25 mouse cellular contexts compared by ENCODE assay signal in the genomic region with DNA sequence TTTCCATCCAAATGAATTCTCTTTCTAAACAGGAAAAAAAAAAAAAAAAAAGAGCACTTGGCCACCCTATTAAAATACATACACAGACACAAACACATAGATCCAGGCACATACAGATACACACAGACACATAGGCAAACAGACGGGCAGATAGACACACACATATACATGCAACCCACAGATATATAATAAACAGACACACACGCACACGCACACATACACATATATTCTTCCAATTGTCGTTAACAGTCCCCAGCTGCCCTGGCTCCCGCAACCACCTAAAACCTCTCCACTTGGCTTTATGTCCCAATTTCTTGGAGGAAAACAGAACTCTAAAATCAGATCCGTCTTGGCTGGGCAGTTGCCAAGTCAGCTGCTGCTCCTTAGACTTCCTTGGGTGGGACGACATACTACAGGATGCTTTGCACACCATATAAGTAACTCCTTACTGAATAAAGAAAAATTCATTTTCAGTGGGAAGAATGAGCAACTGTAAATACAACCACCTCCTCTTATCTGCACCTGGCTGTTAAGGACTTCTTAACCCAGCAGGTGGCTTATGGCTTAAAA.
DNase-seq lines count a peak whose midpoint lies in the region; ATAC-seq lines count a peak whose summit lies in the region.
"Had no signal": no experiment of that assay in that cellular context is flagged by ENCODE, and none has a peak within 500 bp of the region (broad histone marks: within the 10 kb centered on the region; RNA-seq: fewer than 3 reads in every experiment).

No protein-coding gene starts in this region.

- no peak overlapping the region for H3K4me2 ChIP-seq in forebrain, embryonic 14.5 days (ENCODE audit: low read length)
- no peak overlapping the region for H3K4me2 ChIP-seq in forebrain, embryonic 11.5 days (ENCODE audit: low read depth, low read length, severe bottlenecking)
- H3K4me2 ChIP-seq: heart, embryonic 15.5 days; liver, embryonic 12.5 days; midbrain, embryonic 11.5 days had no signal

- no peak; the same call in 1 of the 2 replicates for ATAC-seq in forebrain, embryonic 14.5 days
- no peak for ATAC-seq in forebrain, embryonic 11.5 days (replicated peaks; ENCODE audit: low FRiP score)
- ATAC-seq: activated CD4-positive, CD25-positive, alpha-beta regulatory T cell, adult 4 months; CD4-positive, CD25-positive, alpha-beta regulatory T cell, adult 4 months; liver, embryonic 12.5 days had no signal

- no peak overlapping the region for H3K4me3 ChIP-seq in forebrain, embryonic 14.5 days (ENCODE audit: low read depth, low read length)
- H3K4me3 ChIP-seq in forebrain, embryonic 11.5 days (ENCODE audit: low read depth, low read length), result no peak overlapping the region
- H3K4me3 ChIP-seq: heart, adult 2 months; heart, embryonic 15.5 days; left cerebral cortex, adult 2 months; liver, embryonic 12.5 days had no signal

- H3K9ac ChIP-seq in forebrain, embryonic 14.5 days (ENCODE audit: low read length), result no peak overlapping the region
- H3K9ac ChIP-seq in forebrain, embryonic 11.5 days (ENCODE audit: low read length), result no peak overlapping the region
- H3K9ac ChIP-seq: heart, embryonic 15.5 days; liver, embryonic 12.5 days had no signal

- no peaks in the 10 kb centered on the region for H3K36me3 ChIP-seq in forebrain, embryonic 14.5 days (ENCODE audit: control insufficient read depth, insufficient read depth, low read length)
- no peaks in the 10 kb centered on the region for H3K36me3 ChIP-seq in forebrain, embryonic 11.5 days (ENCODE audit: control insufficient read depth, insufficient read depth, low read length)
- H3K36me3 ChIP-seq: heart, embryonic 15.5 days had no signal

- DNase-seq in forebrain, embryonic 14.5 days (ENCODE audit: low spot score), result peak; percentile 24
- no peak for DNase-seq in forebrain, embryonic 11.5 days (ENCODE audit: low spot score)
- DNase-seq in kidney, postnatal 10 days, result peak; percentile 21
- no peak for DNase-seq in kidney, adult 18-20 months
- DNase-seq in right cerebral cortex, postnatal 10 days (ENCODE audit: low spot score in 2 of 2), result peak; percentile 45 to 46
- no peak for DNase-seq in right cerebral cortex, postnatal 36 days (ENCODE audit: low spot score in 2 of 2)
- DNase-seq in lung, postnatal 14 days, result peak; percentile 20
- DNase-seq in layer of hippocampus, postnatal 14 days (ENCODE audit: low spot score in 2 of 2), result no peak
- DNase-seq: adrenal gland, postnatal 10 days; cerebellum, adult 11-12 months; cerebellum, postnatal 25 days; embryo, embryonic 11 days; gastrocnemius, postnatal 14 days; heart, adult 2 months; kidney, adult 2 months; kidney, postnatal 25 days; left cerebral cortex, postnatal 4 days; retina, postnatal 1 day; thymus, postnatal 14 days had no signal

- no peaks in the 10 kb centered on the region for H3K27me3 ChIP-seq in forebrain, embryonic 14.5 days (replicated peaks; ENCODE audit: control insufficient read depth, insufficient read depth, low read length)
- H3K27me3 ChIP-seq in forebrain, embryonic 11.5 days (ENCODE audit: control insufficient read depth, insufficient read depth, low read length), result no peaks in the 10 kb centered on the region
- H3K27me3 ChIP-seq: heart, embryonic 15.5 days; liver, embryonic 12.5 days had no signal

- H3K9me3 ChIP-seq in forebrain, embryonic 14.5 days (replicated peaks; ENCODE audit: control insufficient read depth, low read length), result no peaks in the 10 kb centered on the region
- H3K9me3 ChIP-seq in forebrain, embryonic 11.5 days (ENCODE audit: control insufficient read depth, low read length), result no peaks in the 10 kb centered on the region
- H3K9me3 ChIP-seq: heart, embryonic 15.5 days; liver, embryonic 12.5 days had no signal

- no peaks in the 10 kb centered on the region for H3K4me1 ChIP-seq in forebrain, embryonic 14.5 days (ENCODE audit: control insufficient read depth, insufficient read depth, low read length)
- H3K4me1 ChIP-seq in forebrain, embryonic 11.5 days (replicated peaks; ENCODE audit: control insufficient read depth, insufficient read depth, low read length), result no peaks in the 10 kb centered on the region; the same call in 1 of the 2 replicates
- H3K4me1 ChIP-seq: heart, embryonic 15.5 days; liver, embryonic 12.5 days had no signal

- no peak overlapping the region for H3K27ac ChIP-seq in forebrain, embryonic 14.5 days (ENCODE audit: low read depth, low read length)
- no peak overlapping the region for H3K27ac ChIP-seq in forebrain, embryonic 11.5 days (ENCODE audit: low read depth, low read length)
- H3K27ac ChIP-seq: heart, adult 2 months; heart, embryonic 15.5 days; left cerebral cortex, adult 2 months; liver, embryonic 12.5 days had no signal

- 81% methylated on average over 7 of the region's 7 CpGs for WGBS in forebrain, embryonic 14.5 days
- WGBS in forebrain, embryonic 11.5 days, result 92% methylated on average over 7 of the region's 7 CpGs

Comparison
In these comparisons a context has a peak if more than half of its experiments do, and no peak if none do; other contexts are left out.
1. DNase-seq: peak in forebrain, embryonic 14.5 days (single experiment), kidney, postnatal 10 days (single experiment), right cerebral cortex, postnatal 10 days (2 of 2) and lung, postnatal 14 days (single experiment); none in forebrain, embryonic 11.5 days (single experiment), kidney, adult 18-20 months (single experiment), right cerebral cortex, postnatal 36 days (0 of 2) and layer of hippocampus, postnatal 14 days (0 of 2).